Mouse (Mus musculus) intestine, embryonic 14.5 days (tissue): ENCODE measurements around the gene Gm45808. TPM values are rescaled to one million over a fixed set of nuclear protein-coding genes. Genes with fewer than 3 reads are reported as not detected.
"Not testable (repeated sequence)": the region's sequence is repeated elsewhere in the genome, so short reads cannot be mapped to it uniquely, and the experiment has no call there.

Experiments used
- ATAC-seq: fragments of 200-750 bp; cut with Nextera tagmentation; replicated peaks from 2 replicates; pipeline ENCODE4 v1.8.0; 2017; ENCODE audit warnings: low read depth, moderate number of reproducible peaks, moderate TSS enrichment, moderate library complexity; ENCODE audit not compliant: low FRiP score, low TSS enrichment
- DNase-seq: peaks from one replicate; pipeline ENCODE4 v3.0.0-alpha.2; 2018; ENCODE audit warnings: low spot score
- H3K27ac ChIP-seq: fragments of 300-500 bp; sonication (generic); 2 replicates; pipeline ENCODE4 v1.5.1; 2014; ENCODE audit warnings: low read depth, mild to moderate bottlenecking, control low read depth
- H3K27me3 ChIP-seq: fragments of 300-500 bp; sonication (generic); replicated peaks from 2 replicates; pipeline ENCODE4 v1.6.1; 2014; ENCODE audit warnings: low read length, control low read depth; ENCODE audit not compliant: control insufficient read depth, insufficient read depth
- H3K36me3 ChIP-seq: fragments of 300-500 bp; sonication (generic); 2 replicates; pipeline ENCODE4 v1.6.1; 2014; ENCODE audit warnings: low read length, control low read depth; ENCODE audit not compliant: control insufficient read depth, insufficient read depth
- H3K4me1 ChIP-seq: fragments of 300-500 bp; sonication (generic); replicated peaks from 2 replicates; pipeline ENCODE4 v1.6.1; 2014; ENCODE audit warnings: low read length, control low read depth, mixed read lengths; ENCODE audit not compliant: control insufficient read depth, insufficient read depth
- H3K4me2 ChIP-seq: fragments of 300-500 bp; sonication (generic); 2 replicates; pipeline ENCODE4 v1.6.1; 2014; ENCODE audit warnings: low read length
- H3K4me3 ChIP-seq: fragments of 300-500 bp; sonication (generic); 2 replicates; pipeline ENCODE4 v1.5.1; 2014; ENCODE audit warnings: low read depth, low read length, control low read depth, mixed read lengths
- H3K9ac ChIP-seq: fragments of 300-500 bp; sonication (generic); 2 replicates; pipeline ENCODE4 v1.6.1; 2014; ENCODE audit warnings: mild to moderate bottlenecking, low read length
- H3K9me3 ChIP-seq: fragments of 300-500 bp; sonication (generic); 2 replicates; pipeline ENCODE4 v1.6.1; 2016; ENCODE audit warnings: low read length, control low read depth; ENCODE audit not compliant: control insufficient read depth
- WGBS: fragments of 180-500 bp; shearing (Covaris S2); extraction: QIAGEN DNeasy Blood & Tissue Kit; methylation state at CpG from one replicate; pipeline ENCODE4 v1.1.7; 2014; 5-methylcytosine and 5-hydroxymethylcytosine counted together
- polyA plus RNA-seq: library from polyadenylated mRNA; unstranded; fragments of >200 nt; fragmentation: Nextera tagmentation; extraction: Ambion mirVana; gene quantifications from 2 replicates; pipeline ENCODE4 v1.2.1, GENCODE M21; 2014

The Gm45808 gene
- polyA plus RNA-seq, 1 experiment from 2014 or later, result not detected

DNA sequence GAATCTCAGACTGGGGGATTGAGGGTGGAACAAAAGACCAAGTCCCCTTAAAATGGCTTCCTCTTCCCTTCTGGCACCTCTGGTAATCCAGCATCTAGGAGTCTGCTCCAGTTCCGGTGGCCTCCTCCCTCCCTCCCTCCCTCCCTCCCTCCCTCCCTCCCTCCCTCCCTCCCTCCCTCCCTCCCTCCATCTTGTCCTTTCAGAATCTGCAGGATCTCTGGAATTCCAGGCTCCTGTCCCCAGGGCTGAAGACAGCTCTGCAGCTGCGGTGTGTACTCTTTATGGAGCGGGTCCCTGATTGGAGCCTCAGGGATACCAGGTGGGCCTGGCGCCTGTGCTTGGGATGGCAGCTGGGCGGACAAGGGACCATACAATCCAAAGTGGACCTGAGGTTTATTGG is 25.3 kb downstream of the Gm45808 start:
- Histone ChIP-seq H3K36me3 (peaks cover 51% of the 10 kb centered on the region), H3K4me3 (no peak overlapping the region), H3K27me3 (no peaks in the 10 kb centered on the region), H3K9ac (no peak overlapping the region), H3K4me1 (peaks cover 46% of the 10 kb centered on the region), H3K9me3 (no peaks in the 10 kb centered on the region), H3K27ac (peak overlapping the region; percentile 90), H3K4me2 (peak overlapping the region; percentile 62)
- ATAC-seq (no peak), DNase-seq (no peak)
- 59% methylated on average over 4 of the region's 5 CpGs for WGBS

DNA sequence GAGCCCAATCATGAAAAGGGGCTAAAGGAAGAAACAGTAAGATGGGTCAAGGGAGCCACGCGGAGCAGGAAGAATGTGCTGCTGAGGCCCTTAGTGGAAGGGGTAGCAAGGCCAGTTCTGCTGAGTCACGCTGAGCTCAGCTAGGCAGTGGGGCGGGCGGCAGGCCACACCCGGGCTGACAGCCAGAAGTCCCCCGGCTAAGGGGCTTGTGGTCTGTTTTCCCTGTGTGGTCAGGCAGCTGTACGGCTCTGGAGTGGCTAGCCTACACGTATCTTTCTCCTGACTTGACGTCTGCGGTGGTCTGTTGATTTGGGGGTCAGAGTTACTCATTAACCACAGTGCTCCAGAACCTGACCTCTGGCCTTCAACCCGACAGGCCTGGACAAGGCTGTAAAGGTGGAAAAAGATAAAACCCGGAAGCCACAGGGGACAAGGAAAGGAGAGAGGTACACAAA is 25.7 kb downstream of the Gm45808 start:
- H3K9me3 ChIP-seq, result no peaks in the 10 kb centered on the region
- H3K4me1 ChIP-seq, result peaks cover 43% of the 10 kb centered on the region
- peak overlapping the region; percentile 62 for H3K4me2 ChIP-seq
- DNase-seq, result peak; percentile 76
- no peak overlapping the region for H3K9ac ChIP-seq
- peak overlapping the region; percentile 90 for H3K27ac ChIP-seq
- H3K27me3 ChIP-seq, result no peaks in the 10 kb centered on the region
- H3K4me3 ChIP-seq, result no peak overlapping the region
- 13% methylated on average over 13 of the region's 13 CpGs for WGBS
- H3K36me3 ChIP-seq, result peaks cover 51% of the 10 kb centered on the region
- ATAC-seq, result 0 out of 2 replicates have a peak, but pooled peaks have one; percentile 4

DNA sequence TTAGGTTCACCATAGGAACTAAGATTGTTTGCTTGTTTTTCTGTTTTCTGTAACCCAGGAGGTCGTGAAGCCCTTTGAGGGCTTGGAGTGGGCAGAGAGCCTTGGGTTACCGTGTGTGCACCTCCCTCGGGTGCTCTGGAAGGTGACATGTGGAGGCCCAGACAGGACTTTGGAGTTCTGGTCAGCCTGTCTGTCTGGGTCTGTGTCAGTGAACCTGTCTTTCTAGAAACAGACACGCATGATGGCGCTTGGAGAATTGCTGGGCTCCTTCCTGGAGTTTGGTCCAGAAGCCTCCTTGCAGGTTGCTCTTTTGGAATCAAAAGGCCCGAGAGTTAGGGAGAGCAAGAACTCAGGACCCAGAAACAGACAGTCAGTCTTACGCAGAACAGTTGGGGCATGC is 26.2 kb downstream of the Gm45808 start:
- ATAC-seq (no peak), DNase-seq (no peak)
- WGBS, result 70% methylated on average over 7 of the region's 7 CpGs
- Histone ChIP-seq H3K9ac (peak overlapping the region; percentile 41), H3K27me3 (no peaks in the 10 kb centered on the region), H3K4me1 (peaks cover 38% of the 10 kb centered on the region), H3K27ac (peak overlapping the region; percentile 90), H3K4me2 (peak overlapping the region; percentile 62), H3K36me3 (peaks cover 52% of the 10 kb centered on the region), H3K9me3 (no peaks in the 10 kb centered on the region), H3K4me3 (peak overlapping the region; percentile 92)

DNA sequence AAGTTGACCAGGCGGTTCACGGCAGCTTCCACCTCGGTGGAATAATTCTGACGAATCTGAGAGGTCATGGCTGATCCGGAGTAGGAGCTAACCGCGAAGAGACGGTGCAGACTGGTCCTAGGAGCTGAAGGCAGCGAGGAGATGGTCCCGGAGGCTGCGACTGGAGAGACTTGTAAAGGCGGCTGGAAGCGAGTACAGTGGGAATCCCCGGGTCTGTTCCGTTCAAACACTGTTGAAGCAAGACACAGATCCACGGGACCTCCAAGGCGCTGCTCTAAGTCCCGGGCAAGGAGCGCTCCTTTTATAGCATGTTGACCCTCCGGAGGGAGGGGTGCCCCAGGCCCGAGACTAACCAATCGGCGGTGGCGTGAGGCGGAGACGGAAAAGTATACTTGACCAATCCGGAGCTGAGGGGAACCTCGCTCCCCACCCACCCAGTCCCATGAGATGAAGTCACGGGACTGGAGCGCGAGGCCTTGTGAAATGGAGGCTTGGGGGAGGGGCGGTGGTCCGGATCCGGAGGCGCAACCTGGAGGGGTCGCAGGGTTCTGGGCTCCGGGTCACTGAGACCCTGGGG is 27.0 kb downstream of the Gm45808 start, which contains the start of gene Ftl1:
Ftl1 (minus strand) TSS at position 321 of the 577 bp plus-strand sequence.
- WGBS, result under 1% methylated on average over 28 of the region's 37 CpGs
- Histone ChIP-seq H3K27ac (peak within 1 kb of the TSS; percentile 90), H3K4me3 (peak within 1 kb of the TSS; percentile 92), H3K36me3 (peaks cover 52% of the 10 kb centered on the region), H3K9ac (peak within 1 kb of the TSS; percentile 89), H3K4me2 (peak within 1 kb of the TSS; percentile 63), H3K4me1 (peaks cover 37% of the 10 kb centered on the region)
- H3K9me3 ChIP-seq, H3K27me3 ChIP-seq: not testable (repeated sequence)
- peak; percentile 95 for DNase-seq
- ATAC-seq, result peak; percentile 92

DNA sequence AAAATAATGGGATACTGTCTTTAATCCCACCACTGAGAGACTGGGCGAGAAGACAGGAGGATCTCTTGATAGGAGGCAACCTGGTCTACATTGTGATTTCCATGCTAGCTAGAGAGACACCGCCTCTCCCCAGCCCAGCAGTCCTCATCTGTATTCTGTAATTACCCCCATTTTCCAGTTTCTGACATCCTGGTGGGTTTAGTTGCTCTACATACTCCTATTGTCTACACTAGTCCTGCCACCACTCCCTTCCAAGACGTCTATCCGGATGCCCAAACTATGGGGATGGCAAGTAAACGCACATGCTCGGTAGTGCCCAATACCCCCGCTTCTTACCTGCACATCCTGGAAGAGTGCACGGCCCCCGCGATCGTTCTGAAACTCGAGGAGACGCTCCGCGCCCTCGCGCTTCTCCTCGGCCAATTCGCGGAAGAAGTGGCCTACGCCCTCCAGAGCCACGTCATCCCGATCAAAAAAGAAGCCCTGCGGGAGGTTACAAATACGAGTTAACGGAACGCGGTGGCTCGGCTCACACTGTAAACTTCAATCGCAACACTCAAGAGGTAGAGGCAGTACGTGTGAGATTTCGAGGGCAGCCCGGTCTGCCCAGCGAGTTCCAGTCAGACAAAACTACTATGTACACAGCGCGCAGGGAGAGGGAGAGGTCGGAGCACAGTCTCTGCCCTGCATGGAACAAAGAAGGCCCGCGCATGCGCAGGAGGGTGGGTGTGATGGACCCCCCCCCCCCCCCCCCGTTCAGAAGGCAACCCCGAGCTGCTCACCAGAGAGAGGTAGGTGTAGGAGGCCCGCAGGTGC is 27.7 kb downstream of the Gm45808 start:
- Histone ChIP-seq H3K4me3 (peak overlapping the region; percentile 92), H3K36me3 (peaks cover 55% of the 10 kb centered on the region), H3K27ac (peak overlapping the region; percentile 90), H3K4me2 (peak overlapping the region; percentile 63), H3K9me3 (no peaks in the 10 kb centered on the region), H3K27me3 (no peaks in the 10 kb centered on the region), H3K4me1 (peaks cover 37% of the 10 kb centered on the region), H3K9ac (peak overlapping the region; percentile 89)
- ATAC-seq (peak; percentile 67), DNase-seq (peak; percentile 96)
- 1% methylated on average over 41 of the region's 43 CpGs for WGBS

DNA sequence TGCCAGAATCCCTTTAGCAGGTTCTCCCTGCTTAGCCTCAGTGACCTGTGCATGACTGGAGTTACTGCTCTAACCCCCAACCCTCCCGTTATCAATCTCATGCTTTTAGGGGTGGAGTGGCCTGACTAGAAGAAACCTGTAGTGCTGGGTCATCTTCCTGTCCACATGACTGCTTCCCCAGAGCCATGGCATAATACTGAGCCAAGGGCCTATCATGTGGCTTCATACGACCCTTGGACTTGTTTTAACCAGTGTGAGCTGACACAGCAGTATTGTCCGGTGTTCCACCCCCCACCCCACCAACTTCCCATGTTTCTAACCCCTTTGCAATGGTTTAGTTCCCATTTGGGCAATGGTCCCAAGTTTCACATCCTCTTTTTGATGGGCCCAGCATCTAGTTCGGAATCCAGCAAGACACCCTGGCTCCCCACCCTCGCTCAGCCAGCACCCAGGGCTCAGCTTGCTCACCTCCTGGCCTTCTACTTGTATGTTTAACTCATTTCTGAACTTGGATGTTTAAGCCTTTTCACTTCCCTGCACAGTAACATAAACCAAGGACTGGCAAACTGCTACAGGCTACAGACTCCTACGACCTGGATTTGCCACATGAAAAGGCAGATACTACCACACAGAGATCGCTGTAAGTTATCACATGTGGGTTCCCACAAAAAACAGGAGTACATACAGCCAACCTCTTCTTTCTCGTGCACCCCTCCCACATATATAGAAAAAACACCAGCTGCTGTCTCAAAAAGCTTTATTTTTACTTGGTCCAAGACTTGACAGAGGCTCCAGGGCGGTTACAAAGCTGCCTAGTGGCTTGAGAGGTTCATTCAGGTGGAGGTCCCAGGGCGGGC is 29.2 kb downstream of the Gm45808 start:
- peaks cover 54% of the 10 kb centered on the region for H3K36me3 ChIP-seq
- peak overlapping the region; percentile 63 for H3K4me2 ChIP-seq
- 50% methylated on average over 9 of the region's 10 CpGs for WGBS
- H3K27me3 ChIP-seq, result no peaks in the 10 kb centered on the region
- ATAC-seq, result no peak
- no peak overlapping the region for H3K27ac ChIP-seq
- peak overlapping the region; percentile 32; the same call in 1 of the 2 replicates for H3K9ac ChIP-seq
- H3K4me3 ChIP-seq, result peak overlapping the region; percentile 92
- H3K4me1 ChIP-seq, result peaks cover 37% of the 10 kb centered on the region
- H3K9me3 ChIP-seq, result no peaks in the 10 kb centered on the region
- peak; percentile 69 for DNase-seq

DNA sequence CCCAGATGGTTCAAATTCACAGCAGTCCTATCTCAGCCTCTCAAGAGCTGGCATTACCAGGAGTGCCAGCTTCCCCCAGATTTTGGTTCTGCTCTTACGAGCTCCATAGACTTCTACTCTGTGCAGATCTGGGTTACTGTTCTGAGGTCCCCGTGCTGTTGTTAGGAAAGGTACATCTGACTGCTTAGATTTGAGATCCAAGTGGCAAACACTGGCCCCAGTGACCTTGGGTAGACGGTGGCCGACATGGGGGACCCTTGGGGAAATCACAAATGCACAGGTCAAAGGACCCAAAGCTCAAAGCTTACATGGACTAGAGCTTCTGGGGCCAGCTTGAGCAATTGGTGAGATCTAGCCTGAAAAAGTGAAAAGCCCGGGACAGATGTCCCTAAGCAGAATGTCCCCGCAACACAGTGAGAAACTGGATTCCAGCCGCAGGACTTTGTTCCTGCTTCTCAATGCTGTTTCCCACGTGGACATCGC is 29.8 kb downstream of the Gm45808 start:
- 0 out of 2 replicates have a peak overlapping the region, but pooled peaks have one; percentile 63 for H3K4me2 ChIP-seq
- no peaks in the 10 kb centered on the region for H3K9me3 ChIP-seq
- no peak for DNase-seq
- H3K9ac ChIP-seq, result no peak overlapping the region
- no peak for ATAC-seq
- H3K27ac ChIP-seq, result no peak overlapping the region
- no peaks in the 10 kb centered on the region for H3K27me3 ChIP-seq
- peaks cover 58% of the 10 kb centered on the region for H3K36me3 ChIP-seq
- WGBS, result 51% methylated on average over 9 of the region's 9 CpGs
- 0 out of 2 replicates have a peak overlapping the region, but pooled peaks have one; percentile 92 for H3K4me3 ChIP-seq
- H3K4me1 ChIP-seq, result peaks cover 32% of the 10 kb centered on the region
